Mouse (Mus musculus) 3134 (cell line): ENCODE results near the gene 1700023F06Rik.

Experiments used
- DNase-seq: peaks from one replicate; pipeline ENCODE4 v3.0.0-alpha.2; 2011; ENCODE audit warnings: low spot score; ENCODE audit not compliant: insufficient read length; ENCODE audit errors: extremely low read depth

The 1700023F06Rik gene

GRCm38 (mm10) chr11:103208458-103208857 is at the start of gene 1700023F06Rik:
1700023F06Rik (minus strand) TSS chr11:103208558.
- no peak for DNase-seq

- peak; percentile 53 for DNase-seq
Measured at GRCm38 (mm10) chr11:103257938-103258481, 49.7 kb upstream of the 1700023F06Rik start.

DNA sequence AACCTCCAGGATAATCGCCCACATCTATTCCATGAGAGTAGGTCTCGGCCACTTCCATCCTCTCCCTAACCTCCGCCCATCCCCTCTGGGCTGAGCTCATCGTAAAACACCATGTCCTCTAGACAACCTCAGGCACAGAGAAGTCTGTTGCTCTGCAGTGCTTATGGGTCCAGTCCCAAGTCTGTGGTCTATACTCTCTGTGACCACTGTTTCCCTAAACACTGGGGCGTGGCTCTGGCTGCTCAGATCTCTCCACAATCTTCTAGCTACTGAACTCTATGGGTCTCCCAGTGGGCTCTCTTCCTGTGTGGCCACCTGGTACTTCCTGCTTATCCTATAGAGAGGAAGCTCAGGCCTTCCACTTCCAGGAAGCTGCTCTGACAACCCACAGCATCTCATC is 45.2 kb upstream of the 1700023F06Rik start:
- no peak for DNase-seq

DNA sequence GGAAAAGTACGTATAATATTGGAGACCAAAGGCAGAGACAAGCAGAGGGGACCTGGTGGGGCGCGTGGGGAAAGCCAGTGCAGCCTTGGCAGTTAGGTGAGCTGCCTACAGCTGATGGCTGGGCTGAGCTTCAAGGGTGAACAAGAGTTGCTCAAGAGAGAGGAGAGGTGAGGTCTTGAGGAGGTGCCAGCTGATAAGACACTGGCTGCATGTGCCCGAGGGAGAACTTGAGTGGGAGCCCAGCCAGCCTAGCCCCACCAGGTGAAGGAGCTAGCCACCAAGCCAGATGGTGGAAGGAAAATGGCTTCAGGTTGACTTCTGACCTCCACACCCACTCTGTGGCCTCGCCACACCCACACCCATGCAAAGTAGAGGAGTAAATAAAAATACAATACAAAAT is 44.0 kb upstream of the 1700023F06Rik start:
- no peak for DNase-seq

DNA sequence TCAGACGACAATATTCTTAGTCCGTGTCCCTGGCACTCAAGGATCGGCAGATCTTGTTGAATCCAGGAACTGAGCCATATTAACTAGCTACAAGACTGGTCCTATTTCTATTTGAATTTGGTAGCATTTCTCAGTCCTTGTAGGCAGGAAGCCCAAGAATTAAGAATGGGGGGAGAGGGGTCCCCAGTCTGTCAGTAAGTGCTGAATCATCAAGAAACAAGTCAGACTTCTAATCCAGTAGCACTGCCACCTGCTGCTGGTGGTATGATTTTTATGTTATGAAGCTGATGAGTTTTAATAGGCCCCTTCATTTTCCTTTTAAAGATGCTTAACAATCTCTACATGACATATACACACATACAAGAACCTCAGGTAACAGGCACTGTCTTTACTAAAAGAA is 42.0 kb upstream of the 1700023F06Rik start:
- DNase-seq: no peak

GRCm38 (mm10) chr11:103249509-103249908 is 41.2 kb upstream of the 1700023F06Rik start:
- DNase-seq: no peak

DNA sequence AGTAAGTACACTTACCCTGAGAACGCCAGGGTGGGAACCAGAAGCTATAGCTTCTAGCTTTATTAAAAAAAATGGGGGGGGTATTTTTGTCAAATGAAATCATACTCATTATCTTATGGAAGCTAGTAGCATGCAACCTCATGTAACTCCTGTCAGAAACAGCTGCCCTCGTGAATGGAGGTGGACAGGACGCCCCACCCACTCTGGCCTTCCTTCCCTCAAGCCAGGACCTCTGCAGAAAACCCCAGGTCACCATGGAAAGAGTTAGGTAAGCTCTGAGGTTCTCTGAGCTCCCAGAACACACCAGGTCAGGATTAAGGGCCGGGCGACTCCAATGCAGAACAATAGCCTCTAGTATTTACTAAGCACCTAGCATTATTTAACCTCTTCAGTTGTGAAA is 40.5 kb upstream of the 1700023F06Rik start:
- no peak for DNase-seq

DNA sequence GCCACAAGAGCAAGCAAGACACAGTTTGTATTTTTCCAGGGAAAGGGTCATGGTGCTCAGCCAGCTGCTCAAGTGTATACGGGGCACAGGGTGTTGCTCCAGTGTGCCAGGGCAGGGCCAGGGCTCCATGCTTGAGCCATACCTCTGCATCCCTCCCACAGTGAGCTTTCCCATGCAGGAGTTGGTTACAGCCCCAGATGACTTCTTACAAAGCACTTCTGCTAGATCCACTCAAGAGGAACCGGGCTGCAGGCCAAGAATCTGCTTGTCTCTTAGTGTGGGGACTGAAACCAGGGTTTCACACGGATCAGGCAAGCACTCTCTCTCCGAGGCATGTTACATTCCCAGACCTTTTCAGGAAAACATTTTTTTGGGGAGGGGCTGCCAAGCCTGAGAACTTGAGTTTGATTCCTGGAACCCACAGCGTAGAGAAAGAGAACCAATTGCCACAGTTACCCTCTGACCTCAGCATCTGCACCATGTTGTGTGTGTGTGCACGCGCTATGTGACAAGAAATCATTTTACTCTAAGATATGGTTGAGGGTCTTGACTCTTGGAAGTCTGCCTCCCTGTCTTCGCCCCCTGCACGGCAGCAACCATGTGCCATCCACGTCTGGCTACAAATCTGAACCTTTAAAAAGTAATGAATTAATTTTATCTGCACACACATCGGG is 39.3 kb upstream of the 1700023F06Rik start:
- peak; percentile 63 for DNase-seq

DNA sequence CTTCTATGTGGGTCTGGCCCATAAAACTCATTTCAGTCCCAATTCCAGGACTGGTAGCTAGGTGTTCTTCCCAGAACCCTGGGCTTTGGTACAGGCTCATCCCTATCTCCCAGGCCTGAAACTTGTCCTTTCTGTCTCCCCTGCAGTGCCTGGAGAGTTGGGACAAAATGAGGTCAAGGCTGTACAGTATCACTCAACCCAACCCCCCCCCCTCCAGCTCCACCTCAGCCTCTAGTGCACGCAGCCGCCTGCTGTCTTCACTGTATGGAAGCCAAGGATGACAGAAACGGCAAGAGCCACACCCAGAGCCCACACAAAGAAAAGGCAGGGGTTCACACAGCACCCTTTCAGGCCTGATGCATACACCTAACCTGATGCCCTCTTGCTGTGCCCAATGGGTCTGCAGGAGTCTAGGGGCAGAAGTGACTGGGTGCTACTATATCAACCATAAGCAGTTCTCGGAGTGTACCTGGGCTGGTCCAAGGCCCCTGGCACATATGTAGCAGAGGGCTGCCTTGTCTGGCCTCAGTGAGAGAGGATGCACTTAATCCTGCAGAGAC is 38.5 kb upstream of the 1700023F06Rik start:
- no peak for DNase-seq

GRCm38 (mm10) chr11:103246081-103246730 is 37.8 kb upstream of the 1700023F06Rik start:
- peak; percentile 94 for DNase-seq

DNA sequence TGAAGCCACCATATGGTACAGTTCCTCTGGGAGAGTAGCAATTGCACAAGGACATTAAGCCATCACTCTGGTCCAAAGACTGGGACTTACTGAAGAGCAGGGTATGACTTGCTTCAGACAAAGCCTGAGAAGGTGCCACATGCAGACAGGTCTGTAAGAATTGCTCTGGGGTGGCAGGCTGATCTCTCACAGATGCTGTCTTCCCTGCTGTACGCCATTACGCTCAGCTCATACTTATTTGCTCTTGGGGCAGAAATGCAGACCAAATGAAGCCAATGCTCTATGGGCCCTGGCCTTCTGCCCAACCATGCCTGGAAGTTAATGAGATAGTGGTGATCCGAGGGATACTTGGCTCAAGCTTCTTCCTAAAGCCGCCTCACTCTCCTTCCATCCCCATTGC is 36.5 kb upstream of the 1700023F06Rik start:
- DNase-seq: no peak

DNA sequence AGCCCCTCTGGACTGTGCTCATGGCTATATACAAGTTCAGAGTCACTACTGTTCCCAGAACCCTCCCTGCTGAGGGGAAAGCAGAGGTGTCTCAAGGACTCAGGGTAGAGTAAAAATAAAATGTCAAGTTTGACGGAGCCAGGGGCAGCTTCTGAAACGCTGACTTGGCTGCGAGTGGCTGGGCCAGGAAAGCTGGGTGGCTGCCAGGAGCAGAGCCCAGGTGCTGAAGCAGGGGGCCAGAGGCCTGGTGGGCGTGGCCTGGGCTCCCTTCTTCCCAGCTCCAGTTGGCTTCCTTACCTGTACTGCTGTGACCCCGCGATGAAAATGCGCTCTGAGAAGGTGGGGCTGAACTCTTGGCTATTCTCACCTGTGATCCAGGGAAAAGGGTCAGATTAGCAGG is 32.4 kb upstream of the 1700023F06Rik start:
- DNase-seq: no peak

DNA sequence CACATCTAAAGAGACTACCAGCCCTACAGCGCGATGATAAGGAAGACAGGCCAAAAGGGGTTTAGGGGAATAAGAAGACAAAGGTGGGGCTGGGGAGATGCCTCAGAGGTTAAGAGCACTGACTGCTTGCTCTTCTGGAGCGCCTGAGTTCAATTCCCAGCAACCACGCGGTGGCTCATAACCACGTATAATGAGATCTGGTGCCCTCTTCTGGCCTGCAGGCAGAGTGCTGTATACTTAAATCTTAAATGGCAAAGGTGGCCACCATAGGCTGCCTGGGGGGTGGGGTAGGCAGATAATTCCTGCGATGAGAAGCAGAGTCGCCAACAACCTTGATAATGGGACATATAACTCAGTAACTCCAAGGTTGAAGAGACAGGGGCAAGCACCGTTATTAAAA is 29.4 kb upstream of the 1700023F06Rik start:
- no peak for DNase-seq

DNA sequence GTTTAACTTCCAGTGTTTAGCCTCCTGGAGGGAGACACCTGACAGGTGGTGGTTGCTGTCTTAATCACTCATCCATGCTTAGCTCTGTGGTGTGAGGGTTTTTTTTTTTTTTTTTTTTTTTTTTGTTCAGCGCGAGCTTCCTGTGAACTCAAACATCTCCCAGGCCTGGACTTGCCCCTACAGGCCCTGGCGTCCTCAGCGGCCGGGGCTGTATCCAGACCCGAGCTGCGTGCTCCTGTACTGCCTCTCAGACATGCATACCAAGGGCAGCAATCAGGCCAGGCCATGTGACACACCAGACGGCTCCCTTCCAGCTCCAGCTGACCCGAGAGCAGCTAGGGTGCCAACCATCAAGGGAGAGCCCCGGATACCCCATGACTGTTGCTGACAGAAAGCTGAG is 28.5 kb upstream of the 1700023F06Rik start:
- DNase-seq: no peak

- DNase-seq: no peak
Measured at GRCm38 (mm10) chr11:103236431-103236830, 28.1 kb upstream of the 1700023F06Rik start.

DNA sequence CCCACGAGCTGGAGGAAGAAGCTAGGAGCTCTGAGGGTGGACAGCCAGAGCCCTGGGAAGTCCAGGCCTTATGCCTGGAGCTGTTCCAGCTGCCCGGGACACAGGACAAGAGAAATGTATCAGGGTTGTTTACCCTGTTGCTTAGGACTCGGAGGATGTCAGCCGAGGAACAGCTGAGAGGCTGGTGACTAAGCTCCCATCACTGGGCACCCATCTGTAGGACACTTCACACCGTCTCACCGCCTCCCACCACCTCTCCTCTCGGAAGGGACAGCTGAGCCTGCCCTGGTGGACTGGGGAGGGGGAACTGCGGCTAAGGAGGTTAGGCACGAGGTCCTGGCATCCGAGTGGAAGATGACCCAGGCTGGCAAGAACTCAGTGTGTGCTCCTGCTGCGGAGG is 27.3 kb upstream of the 1700023F06Rik start:
- DNase-seq: peak; percentile 52

DNA sequence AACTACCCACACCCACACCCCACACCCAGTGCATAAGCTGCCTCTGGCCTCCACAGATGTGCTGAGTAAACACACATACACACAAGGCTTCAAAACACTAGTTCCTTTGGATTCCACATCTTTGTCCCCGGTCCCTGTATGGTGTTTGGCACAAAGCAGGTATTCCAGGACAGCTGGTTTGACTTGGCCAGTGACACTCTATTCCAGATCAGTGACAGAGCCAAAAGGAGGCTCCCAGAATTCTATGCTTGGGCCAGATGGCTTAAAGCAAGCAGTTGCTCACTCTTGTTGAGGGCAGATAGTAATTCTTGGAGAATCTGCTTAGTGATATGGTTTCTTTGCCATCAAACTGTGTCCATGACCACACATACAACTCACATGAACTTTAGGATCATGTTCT is 26.1 kb upstream of the 1700023F06Rik start:
- no peak for DNase-seq

DNA sequence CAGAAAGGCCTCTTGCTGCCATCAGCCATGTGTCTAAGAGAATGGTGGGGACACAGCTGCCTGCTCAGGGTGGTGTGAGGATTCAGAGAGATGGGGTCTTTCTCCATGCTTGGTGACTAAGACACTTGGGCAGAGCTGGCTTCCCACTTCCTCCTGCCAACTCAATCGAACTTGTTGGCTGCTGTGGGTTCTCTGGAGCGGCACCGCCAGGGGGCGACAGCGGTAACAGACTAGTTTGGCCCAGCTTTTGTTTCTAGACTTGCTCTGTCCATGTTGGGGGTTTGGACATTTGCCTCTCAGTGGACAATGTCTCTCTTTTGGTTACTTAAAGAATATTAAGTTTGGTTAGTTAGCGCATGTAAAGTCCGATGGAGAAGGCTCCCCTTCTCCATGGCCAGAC is 24.6 kb upstream of the 1700023F06Rik start:
- DNase-seq: peak; percentile 63

- no peak for DNase-seq
Measured at GRCm38 (mm10) chr11:103231367-103231766, 23.0 kb upstream of the 1700023F06Rik start.

DNA sequence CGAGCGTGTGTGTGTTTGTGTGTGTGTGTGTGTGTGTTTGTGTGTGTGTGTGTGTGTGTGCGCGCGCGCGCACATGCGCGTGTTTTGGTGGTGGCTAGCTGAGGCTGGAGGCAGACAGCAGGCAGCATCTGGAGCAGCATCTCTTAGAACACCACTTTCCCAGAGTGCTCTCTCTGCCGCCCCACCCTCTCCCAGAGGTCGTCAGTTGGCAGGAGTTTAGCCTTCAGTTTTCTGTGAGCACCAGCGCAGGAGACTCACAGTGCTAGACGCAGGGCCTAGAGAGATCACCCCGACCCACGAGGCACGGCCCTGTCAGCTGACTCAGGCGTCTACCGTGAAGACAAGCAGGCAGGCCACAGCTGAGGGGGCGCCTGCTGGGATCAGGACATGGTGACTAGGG is 22.3 kb upstream of the 1700023F06Rik start:
- DNase-seq: no peak

GRCm38 (mm10) chr11:103229608-103230007 is 21.2 kb upstream of the 1700023F06Rik start:
- DNase-seq: no peak

DNA sequence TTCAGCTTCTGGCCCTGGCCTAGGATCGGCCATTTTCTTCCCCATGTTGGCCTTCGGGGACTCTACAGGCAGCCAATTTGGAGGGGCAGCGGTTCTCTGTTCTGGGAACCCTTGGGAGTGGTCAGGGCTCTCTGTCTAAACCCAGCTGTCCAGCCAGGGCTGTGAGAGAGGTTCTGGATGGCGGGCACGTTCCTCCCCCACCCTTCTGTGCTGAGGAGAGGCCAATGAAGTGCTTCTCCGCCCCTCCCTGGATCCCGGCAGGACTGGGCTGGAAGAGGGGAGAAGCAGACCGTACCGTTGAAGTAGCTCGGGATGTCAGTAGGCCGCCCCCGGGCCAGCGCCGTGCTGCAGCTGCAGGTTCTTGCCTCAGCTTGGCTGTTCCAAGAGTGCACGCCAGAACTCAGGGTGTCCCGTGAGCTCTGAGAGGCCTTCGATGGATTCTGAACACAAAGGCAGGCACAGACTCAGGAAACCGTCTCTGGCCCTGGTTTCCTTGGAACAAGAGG is 15.6 kb upstream of the 1700023F06Rik start:
- DNase-seq: no peak
